In the genomic region with DNA sequence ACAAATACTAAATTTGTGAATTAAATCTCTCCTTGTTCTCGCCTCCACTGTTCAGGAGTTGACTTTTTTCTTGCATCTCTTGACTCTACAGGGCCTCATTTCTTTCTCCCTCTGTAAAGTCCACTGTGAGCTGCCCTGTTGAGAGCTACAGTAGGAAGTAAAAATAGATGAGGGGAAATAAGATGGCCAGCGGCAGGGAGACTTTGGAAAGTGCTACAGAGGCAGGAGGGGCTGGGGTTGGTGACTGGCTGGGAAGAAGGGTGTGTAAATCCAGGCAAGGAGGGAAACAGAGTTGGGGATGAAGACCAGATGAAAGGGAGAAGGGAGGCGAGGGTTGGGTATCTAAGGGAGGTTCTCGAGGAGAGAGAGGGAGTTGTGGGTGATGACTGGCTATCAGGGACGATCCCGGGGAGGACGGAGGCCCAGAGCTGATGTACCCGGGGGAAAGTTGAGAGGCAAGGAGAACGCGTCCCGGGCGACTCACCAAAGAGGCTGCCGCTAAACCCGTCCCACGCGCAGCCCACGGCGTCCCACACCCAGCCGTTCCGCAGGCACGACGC, we compare ENCODE assay signal across 8 mouse cellular contexts. TPM values are rescaled to one million over a fixed set of nuclear protein-coding genes. Genes with fewer than 3 reads are reported as not detected.
A peak's percentile ranks its signal among the peaks of the same experiment; 100 is the strongest.
DNase-seq lines count a peak whose midpoint lies in the region; ATAC-seq lines count a peak whose summit lies in the region.

No protein-coding gene starts in this region.

- H3K4me1 ChIP-seq in heart, embryonic 13.5 days = peaks cover 37% of the 10 kb centered on the region
- peaks cover 27% of the 10 kb centered on the region for H3K4me1 ChIP-seq in liver, embryonic 12.5 days
- peaks cover 3% of the 10 kb centered on the region; the same call in 1 of the 2 replicates for H3K4me1 ChIP-seq in stomach, embryonic 14.5 days (ENCODE audit: control insufficient read depth, insufficient read depth, low read length)

- peaks cover 18% of the 10 kb centered on the region for H3K36me3 ChIP-seq in heart, embryonic 13.5 days
- H3K36me3 ChIP-seq in liver, embryonic 12.5 days = peaks cover 13% of the 10 kb centered on the region; the same call in 1 of the 2 replicates
- no peaks in the 10 kb centered on the region; the same call in 1 of the 2 replicates for H3K36me3 ChIP-seq in stomach, embryonic 14.5 days (ENCODE audit: control insufficient read depth, insufficient read depth, low read length)

- no peaks in the 10 kb centered on the region for H3K9me3 ChIP-seq in heart, embryonic 13.5 days
- H3K9me3 ChIP-seq in liver, embryonic 12.5 days (replicated peaks) = no peaks in the 10 kb centered on the region
- H3K9me3 ChIP-seq in stomach, embryonic 14.5 days (ENCODE audit: control insufficient read depth, low read depth, low read length) = no peaks in the 10 kb centered on the region

- peak overlapping the region; percentile 91 for H3K27ac ChIP-seq in heart, embryonic 13.5 days (replicated peaks)
- H3K27ac ChIP-seq in liver, embryonic 12.5 days = peak overlapping the region; percentile 76
- H3K27ac ChIP-seq in stomach, embryonic 14.5 days (ENCODE audit: low read length) = peak overlapping the region; percentile 66

- ATAC-seq in heart, embryonic 13.5 days (ENCODE audit: extremely low read depth, insufficient number of reproducible peaks, low FRiP score, low TSS enrichment) = no peak
- peak; percentile 1 for ATAC-seq in activated CD4-positive, CD25-positive, alpha-beta regulatory T cell, adult 4 months
- ATAC-seq in liver, embryonic 12.5 days = no peak; the same call in 1 of the 2 replicates
- no peak for ATAC-seq in stomach, embryonic 14.5 days (ENCODE audit: insufficient number of reproducible peaks, insufficient read depth, low FRiP score, low read depth)

- H3K9ac ChIP-seq in heart, embryonic 13.5 days = peak overlapping the region; percentile 91
- peak overlapping the region; percentile 82 for H3K9ac ChIP-seq in liver, embryonic 12.5 days
- peak overlapping the region; percentile 74 for H3K9ac ChIP-seq in stomach, embryonic 14.5 days (replicated peaks; ENCODE audit: low read depth, low read length)

- peak overlapping the region; percentile 88 for H3K4me3 ChIP-seq in heart, embryonic 13.5 days
- peak overlapping the region; percentile 75 for H3K4me3 ChIP-seq in liver, embryonic 12.5 days
- H3K4me3 ChIP-seq in stomach, embryonic 14.5 days (ENCODE audit: low read depth, low read length) = peak overlapping the region; percentile 80

- DNase-seq in heart, adult 11 months = no peak
- peak; percentile 5 for DNase-seq in forelimb bud, embryonic 11.5 days (ENCODE audit: low read depth, low spot score)
- DNase-seq in layer of hippocampus, adult 9-11 months = no peak
- DNase-seq in left cerebral cortex, postnatal 14 days (ENCODE audit: low spot score in 2 of 2) = no peak

- H3K4me2 ChIP-seq in heart, embryonic 13.5 days = peak overlapping the region; percentile 89
- H3K4me2 ChIP-seq in liver, embryonic 12.5 days = peak overlapping the region; percentile 98
- H3K4me2 ChIP-seq in stomach, embryonic 14.5 days (replicated peaks; ENCODE audit: low read depth, low read length) = peak overlapping the region; percentile 81

- H3K27me3 ChIP-seq in heart, embryonic 13.5 days (replicated peaks) = no peaks in the 10 kb centered on the region
- H3K27me3 ChIP-seq in liver, embryonic 12.5 days (replicated peaks) = no peaks in the 10 kb centered on the region
- H3K27me3 ChIP-seq in stomach, embryonic 14.5 days (ENCODE audit: control insufficient read depth, insufficient read depth, low read length) = no peaks in the 10 kb centered on the region

- WGBS in heart, embryonic 13.5 days = 1% methylated on average over 22 of the region's 22 CpGs
- 2% methylated on average over 22 of the region's 22 CpGs for WGBS in liver, embryonic 12.5 days (ENCODE audit: insufficient replicate concordance)
- WGBS in stomach, embryonic 14.5 days = 2% methylated on average over 22 of the region's 22 CpGs

- intact Hi-C loops in left cerebral cortex, postnatal 14 days (cut with DNase I) = no loop called here

RNA-seq across cellular contexts. Expression of gene Opn3, which starts 0.8 kb away (rescaled TPM):
- 10.9 and 14.5 TPM in 2 replicates for polyA plus RNA-seq in heart, embryonic 13.5 days (2015; fragmentation: Nextera tagmentation; extraction: Ambion mirVana)
- polyA plus RNA-seq in activated CD4-positive, CD25-positive, alpha-beta regulatory T cell, adult 4 months (2017; shearing (Covaris generic)) = not detected
- polyA plus RNA-seq in liver, embryonic 12.5 days (2016; fragmentation: Nextera tagmentation; extraction: Ambion mirVana) = 2.5 and 3.1 TPM in 2 replicates
- polyA plus RNA-seq in stomach, embryonic 14.5 days (2014; fragmentation: Nextera tagmentation; extraction: Ambion mirVana) = 7.4 and 12.6 TPM in 2 replicates
- total RNA-seq in left cerebral cortex, postnatal 14 days (2021) = 10 to 100 TPM; 12.7 to 14.5 TPM

RNA-seq across cellular contexts. Expression of gene Chml, which starts 0.9 kb away (rescaled TPM):
- polyA plus RNA-seq in heart, embryonic 13.5 days (2015; fragmentation: Nextera tagmentation; extraction: Ambion mirVana) = 3.5 and 3.7 TPM in 2 replicates
- under 1 TPM; 0.38 to 0.84 TPM for polyA plus RNA-seq in activated CD4-positive, CD25-positive, alpha-beta regulatory T cell, adult 4 months (2017; shearing (Covaris generic))
- polyA plus RNA-seq in liver, embryonic 12.5 days (2016; fragmentation: Nextera tagmentation; extraction: Ambion mirVana) = 1.6 TPM in 2 replicates
- polyA plus RNA-seq in stomach, embryonic 14.5 days (2014; fragmentation: Nextera tagmentation; extraction: Ambion mirVana) = 5.3 and 5.8 TPM in 2 replicates
- 10 to 100 TPM; 14.0 to 14.4 TPM for total RNA-seq in left cerebral cortex, postnatal 14 days (2021)

RNA-seq across cellular contexts. Expression of gene Wdr64, which starts 6.6 kb away (rescaled TPM):
- not detected in 2 replicates for polyA plus RNA-seq in heart, embryonic 13.5 days (2015; fragmentation: Nextera tagmentation; extraction: Ambion mirVana)
- not detected for polyA plus RNA-seq in activated CD4-positive, CD25-positive, alpha-beta regulatory T cell, adult 4 months (2017; shearing (Covaris generic))
- not detected in 2 replicates for polyA plus RNA-seq in liver, embryonic 12.5 days (2016; fragmentation: Nextera tagmentation; extraction: Ambion mirVana)
- polyA plus RNA-seq in stomach, embryonic 14.5 days (2014; fragmentation: Nextera tagmentation; extraction: Ambion mirVana) = not detected in 2 replicates
- total RNA-seq in left cerebral cortex, postnatal 14 days (2021) = under 1 TPM; 0.13 to 0.15 TPM
